7 mouse cellular contexts compared by ENCODE assay signal in genomic region chr14:87567626-87568446, GRCm38 (mm10).
DNase-seq lines count a peak whose midpoint lies in the region; ATAC-seq lines count a peak whose summit lies in the region.

No protein-coding gene starts in this region.

- peak overlapping the region; percentile 59 for H3K4me2 ChIP-seq in hindbrain, embryonic 15.5 days
- peak overlapping the region; percentile 57 for H3K4me2 ChIP-seq in midbrain, embryonic 13.5 days (replicated peaks)

- H3K4me1 ChIP-seq in hindbrain, embryonic 15.5 days (replicated peaks): peaks cover 20% of the 10 kb centered on the region
- peaks cover 17% of the 10 kb centered on the region for H3K4me1 ChIP-seq in limb, embryonic 10.5 days
- peaks cover 26% of the 10 kb centered on the region for H3K4me1 ChIP-seq in midbrain, embryonic 13.5 days (replicated peaks)

- H3K27ac ChIP-seq in hindbrain, embryonic 15.5 days (replicated peaks): peak overlapping the region; percentile 39; the same call in 1 of the 2 replicates
- H3K27ac ChIP-seq in limb, embryonic 10.5 days: no peak overlapping the region
- peak overlapping the region; percentile 25; the same call in 1 of the 2 replicates for H3K27ac ChIP-seq in midbrain, embryonic 13.5 days

- WGBS in hindbrain, embryonic 15.5 days: 16% methylated on average over 20 of the region's 20 CpGs
- WGBS in limb, embryonic 10.5 days: 20% methylated on average over 20 of the region's 20 CpGs
- 16% methylated on average over 20 of the region's 20 CpGs for WGBS in midbrain, embryonic 13.5 days

- peak overlapping the region; percentile 25; the same call in 1 of the 2 replicates for H3K9ac ChIP-seq in hindbrain, embryonic 15.5 days
- H3K9ac ChIP-seq in midbrain, embryonic 13.5 days (replicated peaks): peak overlapping the region; percentile 30

- no peaks in the 10 kb centered on the region for H3K9me3 ChIP-seq in hindbrain, embryonic 15.5 days
- no peaks in the 10 kb centered on the region for H3K9me3 ChIP-seq in limb, embryonic 10.5 days (replicated peaks)
- no peaks in the 10 kb centered on the region for H3K9me3 ChIP-seq in midbrain, embryonic 13.5 days

- ATAC-seq in hindbrain, embryonic 15.5 days (ENCODE audit: low FRiP score, low read depth): peak; percentile 44
- peak; percentile 29 for ATAC-seq in midbrain, embryonic 13.5 days

- peak overlapping the region; percentile 35 for H3K4me3 ChIP-seq in hindbrain, embryonic 15.5 days
- H3K4me3 ChIP-seq in limb, embryonic 10.5 days: peak overlapping the region; percentile 37
- peak overlapping the region; percentile 32 for H3K4me3 ChIP-seq in midbrain, embryonic 13.5 days (replicated peaks)

- DNase-seq in R1 (ENCODE audit: low read depth, low spot score): peak; percentile 69
- DNase-seq in cerebellum, adult 8-10 months: peak; percentile 7
- DNase-seq in frontal cortex, postnatal 25 days (ENCODE audit: low spot score in 2 of 2): peak; percentile 9 to 12
- peak; percentile 41 for DNase-seq in limb, embryonic 10.5 days (ENCODE audit: low spot score)
- peak; percentile 52 for DNase-seq in testis, postnatal 10 days (ENCODE audit: low spot score)

- H3K27me3 ChIP-seq in hindbrain, embryonic 15.5 days: no peaks in the 10 kb centered on the region
- H3K27me3 ChIP-seq in limb, embryonic 10.5 days (ENCODE audit: low read depth, poor library complexity, severe bottlenecking): peaks cover 10% of the 10 kb centered on the region
- H3K27me3 ChIP-seq in midbrain, embryonic 13.5 days: 0 out of 2 replicates have a peak, but pooled peaks cover 5% of the 10 kb centered on the region

- H3K36me3 ChIP-seq in hindbrain, embryonic 15.5 days: no peaks in the 10 kb centered on the region
- no peaks in the 10 kb centered on the region for H3K36me3 ChIP-seq in limb, embryonic 10.5 days
- H3K36me3 ChIP-seq in midbrain, embryonic 13.5 days: no peaks in the 10 kb centered on the region

Comparison
In these comparisons a context has a peak if more than half of its experiments do, and no peak if none do; other contexts are left out.
1. DNase-seq: peak in every context shown above with its lines; median percentile 69 in R1; 52 in testis, postnatal 10 days; 41 in limb, embryonic 10.5 days; 10 in frontal cortex, postnatal 25 days; 7 in cerebellum, adult 8-10 months.